Mouse (Mus musculus) MN1 (cell line): ENCODE measurements around the gene Cyb561a3.
"Not testable (repeated sequence)": the region's sequence is repeated elsewhere in the genome, so short reads cannot be mapped to it uniquely, and the experiment has no call there.

Experiments used
- DNase-seq: peaks from one replicate; pipeline ENCODE4 v3.0.0-alpha.2; 2016; ENCODE audit warnings: low spot score

The Cyb561a3 gene

DNA sequence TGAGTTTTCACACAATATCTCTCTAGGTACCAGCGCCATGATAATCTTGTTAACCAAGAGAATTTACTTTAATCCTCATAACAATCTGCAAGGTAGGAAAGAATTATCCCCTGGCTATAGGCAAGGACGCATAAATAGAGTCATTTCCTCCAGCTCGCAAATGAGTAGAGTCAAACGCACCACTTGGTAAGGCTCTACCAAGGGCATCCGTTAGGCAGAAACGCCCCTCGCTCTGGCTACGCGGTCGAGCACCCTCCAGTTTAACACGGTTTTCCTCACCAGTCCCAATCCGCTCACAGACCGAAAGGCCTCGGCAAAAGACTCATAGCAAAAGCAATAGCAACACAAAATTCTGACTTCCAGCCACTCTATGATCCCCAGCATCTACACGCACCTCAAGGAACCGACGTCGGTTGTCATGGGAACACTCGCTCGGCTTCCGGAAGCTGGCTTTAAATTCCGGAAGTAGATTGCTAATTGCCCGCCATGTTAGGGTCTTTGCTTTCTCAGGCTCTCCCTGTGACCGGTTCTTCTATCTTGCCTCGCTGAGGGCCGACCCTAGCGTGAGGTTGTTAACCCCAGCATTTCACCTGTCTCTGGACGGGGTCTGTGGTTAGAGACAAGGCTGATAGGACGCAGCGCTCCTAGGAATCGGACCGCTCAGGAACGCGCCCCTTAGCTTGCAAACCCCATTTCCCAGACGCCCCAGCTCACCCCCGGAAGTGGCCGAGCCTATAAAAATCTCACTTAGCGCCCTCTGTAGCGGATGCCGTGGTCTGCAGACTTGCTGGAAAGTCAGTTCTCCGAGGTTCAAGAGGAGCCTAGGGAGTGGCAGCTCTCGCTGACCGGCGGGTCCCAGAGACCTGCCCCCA, at the start of gene Cyb561a3, which contains the start of gene Tmem138:
Gene Cyb561a3, plus strand, starts transcription at position 483 of the 872 bp plus-strand sequence.
Gene Tmem138, minus strand, starts transcription at position 673 of the 872 bp plus-strand sequence.
- DNase-seq: peak; percentile 88

DNA sequence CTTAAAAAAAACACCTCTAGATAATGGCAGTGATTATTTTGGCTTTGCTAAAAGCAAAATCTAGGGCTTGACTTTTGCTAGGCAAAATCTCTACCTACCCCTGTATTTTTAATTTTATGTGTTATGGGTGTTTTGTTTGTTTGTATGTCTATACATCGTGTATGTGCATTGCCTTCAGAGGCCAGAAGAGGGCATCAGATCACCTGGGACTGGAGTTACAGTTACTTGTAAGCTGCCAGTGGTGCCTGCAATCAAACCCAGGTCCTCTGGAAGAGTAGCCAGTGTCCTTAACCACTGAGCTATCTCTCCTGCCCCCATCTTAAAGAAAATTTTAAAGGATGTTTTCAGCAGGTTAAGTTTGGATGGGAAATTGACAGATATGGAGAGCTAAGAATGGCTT, 46.9 kb upstream of the Cyb561a3 start:
- no peak for DNase-seq

DNA sequence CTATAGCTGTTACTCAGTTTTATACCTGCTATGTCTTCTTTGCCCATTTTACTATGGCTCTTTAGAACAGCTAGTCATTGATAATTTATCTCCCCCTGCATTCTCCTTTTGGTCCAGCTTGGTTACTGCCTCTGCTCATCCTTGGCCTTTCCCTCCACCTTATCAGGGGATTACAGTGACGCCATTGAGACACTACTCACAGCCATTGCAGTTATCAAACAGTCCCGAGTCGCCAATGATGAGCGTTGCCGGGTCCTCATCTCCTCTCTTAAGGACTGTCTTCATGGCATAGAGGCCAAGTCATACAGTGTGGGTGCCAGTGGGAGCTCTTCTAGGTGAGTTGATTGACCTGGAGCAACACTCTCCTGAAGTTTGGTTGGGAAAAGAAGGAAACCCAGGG, 37.5 kb upstream of the Cyb561a3 start:
- no peak for DNase-seq

DNA sequence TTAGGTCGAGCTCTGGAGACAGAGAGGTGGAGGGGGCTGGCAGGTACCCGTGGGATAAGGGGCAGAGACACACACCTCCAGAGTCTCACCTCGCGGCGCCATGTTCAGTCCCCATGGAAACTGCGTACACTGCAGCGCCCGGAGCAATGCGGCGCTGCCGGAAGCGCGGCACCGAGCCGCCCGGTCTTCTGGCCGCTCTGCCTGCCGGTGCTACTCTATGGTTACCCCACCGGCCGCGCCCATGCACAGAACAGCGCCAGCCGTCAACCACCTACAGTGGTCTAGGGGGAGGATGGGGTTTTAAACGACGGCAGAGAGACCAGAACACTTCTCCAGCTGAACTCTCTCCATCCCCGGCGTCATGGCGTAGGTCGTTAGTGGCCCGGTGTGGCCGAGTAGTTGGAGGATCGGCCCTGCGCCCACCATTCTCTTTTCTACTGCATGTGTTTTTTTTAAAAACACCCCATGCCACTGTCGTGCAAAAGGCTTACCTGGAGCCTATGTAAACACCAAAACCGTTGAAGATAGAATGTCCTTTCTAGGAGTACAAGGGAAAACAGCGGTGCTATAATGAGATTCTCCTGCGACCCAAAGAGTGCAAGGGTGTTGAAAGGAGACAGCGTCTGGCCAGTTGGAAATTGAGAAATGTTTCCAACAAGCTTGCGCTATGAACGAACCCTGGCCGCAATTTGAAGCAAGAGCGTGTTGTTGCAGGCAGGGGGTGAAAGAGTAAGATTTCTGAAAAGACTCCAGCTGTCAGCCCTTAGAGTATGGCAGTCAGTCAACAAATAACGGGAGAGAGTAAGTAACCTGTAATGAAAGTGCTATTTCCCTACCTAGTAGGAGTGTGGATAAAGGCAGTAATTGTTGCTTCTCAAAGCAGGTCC, 21.1 kb upstream of the Cyb561a3 start, which contains the start of gene Tmem216:
Gene Tmem216, minus strand, starts transcription at position 615 of the 887 bp plus-strand sequence.
- peak; percentile 74 for DNase-seq

DNA sequence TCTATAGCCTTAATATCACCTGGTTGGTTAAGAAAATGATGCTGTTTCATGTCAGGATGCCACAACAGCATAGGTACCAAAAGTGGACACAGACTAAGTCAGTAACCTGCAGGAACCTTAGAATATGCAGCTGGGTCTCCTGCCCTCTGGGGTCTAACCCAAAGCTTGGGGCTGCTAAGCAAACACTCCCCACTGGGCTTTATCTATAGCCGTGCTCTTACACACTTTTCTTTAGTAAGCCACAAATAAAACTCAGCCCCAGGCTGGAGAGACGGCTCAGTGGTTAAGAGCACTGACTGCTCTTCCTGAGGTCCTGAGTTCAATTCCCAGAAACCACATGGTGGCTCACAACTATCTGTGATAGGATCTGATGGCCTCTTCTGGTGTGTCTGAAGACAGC, 20.0 kb upstream of the Cyb561a3 start:
- no peak for DNase-seq

DNA sequence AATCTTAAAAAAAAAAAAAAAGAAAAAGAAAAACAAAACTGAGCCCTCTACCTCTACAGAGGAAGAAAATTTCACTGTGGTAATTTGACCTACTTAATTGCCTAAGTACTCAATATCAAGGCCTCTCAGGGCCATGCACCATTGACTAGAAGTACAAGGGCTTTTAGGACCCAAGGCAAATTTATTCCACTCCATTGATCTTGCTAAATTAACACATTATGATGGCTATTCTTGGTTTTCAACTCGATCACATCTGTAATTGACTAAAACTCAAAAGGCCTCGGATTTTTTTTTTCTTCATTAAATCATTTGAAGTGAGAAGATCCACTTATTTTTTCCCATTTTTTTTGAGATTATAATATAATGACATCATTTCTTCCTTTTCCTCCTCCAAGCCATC, 19.5 kb upstream of the Cyb561a3 start:
- DNase-seq: no peak

DNA sequence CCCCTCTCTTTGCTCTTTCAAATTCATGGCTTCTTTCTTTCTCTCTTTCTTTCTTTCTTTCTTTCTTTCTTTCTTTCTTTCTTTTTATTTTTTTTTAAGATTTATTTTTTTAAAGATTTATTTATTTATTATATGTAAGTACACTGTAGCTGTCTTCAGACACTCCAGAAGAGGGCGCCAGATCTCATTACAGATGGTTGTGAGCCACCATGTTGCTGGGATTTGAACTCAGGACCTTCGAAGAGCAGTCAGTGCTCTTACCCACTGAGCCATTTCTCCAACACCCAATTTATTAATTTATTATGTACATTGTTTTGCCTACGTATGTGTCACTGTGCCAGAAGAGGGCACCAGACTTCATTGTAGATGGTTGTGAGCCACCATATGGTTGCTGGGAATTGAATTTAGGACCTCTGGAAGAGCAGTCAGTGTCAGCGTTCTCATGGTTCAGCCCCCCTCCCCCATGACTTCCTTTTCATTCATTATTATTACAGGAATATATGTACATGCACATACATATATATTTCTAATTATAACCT, 19.1 kb upstream of the Cyb561a3 start:
- DNase-seq: not testable (repeated sequence)

DNA sequence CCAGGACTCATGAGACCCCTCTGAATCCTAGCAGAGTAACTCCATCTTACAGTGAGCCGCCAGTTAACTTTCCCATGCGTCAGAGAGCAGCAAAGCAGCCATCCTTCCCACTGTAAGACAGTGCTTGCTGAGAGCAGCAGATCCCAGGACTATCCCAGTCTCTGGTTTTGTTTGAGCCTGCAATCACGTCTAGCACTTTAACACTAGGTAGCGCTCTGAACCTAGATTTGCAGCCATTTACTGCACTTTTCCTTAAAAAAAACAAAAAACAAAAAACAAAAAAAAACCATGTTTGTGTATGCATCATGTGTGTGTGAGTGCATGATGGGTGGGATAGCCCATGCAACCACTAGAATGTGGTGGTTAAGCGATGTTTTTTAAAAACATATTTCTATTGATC, 16.9 kb upstream of the Cyb561a3 start:
- peak; percentile 58 for DNase-seq

DNA sequence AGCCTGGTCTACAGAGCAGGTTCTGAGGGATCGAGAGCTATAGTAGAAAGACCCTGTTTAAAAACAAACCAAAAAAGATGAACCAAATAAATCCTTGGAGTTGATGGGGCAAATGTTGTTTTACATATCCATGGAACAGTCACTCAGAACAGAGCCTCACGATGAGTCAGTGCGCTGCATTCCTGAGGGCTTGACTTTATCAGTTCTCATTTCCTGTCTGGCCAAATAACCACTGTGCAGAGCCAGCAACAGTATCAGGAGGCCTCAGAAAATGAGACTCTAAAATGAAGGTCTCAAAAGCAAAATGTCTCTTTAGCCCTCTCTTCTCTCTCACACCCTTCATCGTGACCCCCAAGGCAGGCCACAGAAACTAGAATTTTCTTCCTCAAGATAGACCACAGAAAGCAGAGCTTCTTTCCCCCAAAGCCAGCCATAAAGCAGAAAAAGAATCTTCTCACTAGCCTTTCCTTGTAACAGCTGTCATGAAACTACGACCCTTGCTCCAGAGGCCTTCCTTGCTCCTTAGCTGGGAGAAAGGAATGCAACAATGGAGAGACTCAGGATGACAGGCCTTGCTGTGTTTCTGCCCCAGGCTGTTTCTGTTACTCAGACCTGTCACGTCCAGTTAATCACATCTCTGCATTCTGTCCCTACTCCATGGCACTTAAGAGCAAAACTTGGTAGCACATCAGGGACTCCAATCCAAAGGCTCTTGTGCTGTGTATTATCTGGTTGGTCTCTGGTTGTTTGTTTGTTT, 15.2 kb upstream of the Cyb561a3 start:
- DNase-seq: peak; percentile 32

DNA sequence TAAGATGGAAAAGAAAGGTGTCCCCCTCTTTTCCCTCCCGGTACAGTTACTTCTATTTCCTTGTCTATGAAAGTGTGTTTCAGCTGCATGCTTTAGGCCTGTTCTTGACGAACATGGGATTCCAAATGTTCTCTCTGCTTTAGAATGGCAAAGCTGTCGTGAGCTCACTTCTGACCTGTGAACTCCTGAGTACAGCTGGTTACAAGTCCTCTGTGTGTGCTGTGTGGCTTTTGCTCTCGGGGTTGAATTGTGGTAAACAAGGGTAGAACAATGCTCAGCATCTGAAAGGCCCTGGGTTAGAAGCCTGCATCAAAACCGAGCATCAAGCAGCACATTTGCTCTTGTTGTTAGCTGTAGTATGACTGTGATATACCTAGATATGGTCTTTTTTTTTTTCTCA, 14.6 kb upstream of the Cyb561a3 start:
- DNase-seq: no peak

DNA sequence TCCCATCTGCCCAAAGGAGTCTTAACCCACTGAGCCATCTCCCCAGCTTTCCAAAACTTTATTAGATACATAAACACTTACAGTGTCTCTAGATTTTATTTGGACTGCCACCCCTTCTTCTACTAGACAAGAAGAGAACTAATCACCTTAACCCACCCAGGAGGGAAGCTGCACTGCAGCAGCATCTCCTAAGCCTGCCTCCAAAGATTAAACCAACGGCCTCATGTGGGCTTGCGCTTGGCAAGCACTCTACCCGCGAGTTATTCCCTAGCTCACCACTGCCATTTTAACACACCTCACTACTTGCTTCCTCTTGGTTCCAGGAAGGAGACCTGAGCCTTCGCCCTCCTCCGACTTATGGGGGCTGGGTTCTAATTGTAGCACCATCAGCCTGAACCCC, 12.7 kb upstream of the Cyb561a3 start:
- no peak for DNase-seq

DNA sequence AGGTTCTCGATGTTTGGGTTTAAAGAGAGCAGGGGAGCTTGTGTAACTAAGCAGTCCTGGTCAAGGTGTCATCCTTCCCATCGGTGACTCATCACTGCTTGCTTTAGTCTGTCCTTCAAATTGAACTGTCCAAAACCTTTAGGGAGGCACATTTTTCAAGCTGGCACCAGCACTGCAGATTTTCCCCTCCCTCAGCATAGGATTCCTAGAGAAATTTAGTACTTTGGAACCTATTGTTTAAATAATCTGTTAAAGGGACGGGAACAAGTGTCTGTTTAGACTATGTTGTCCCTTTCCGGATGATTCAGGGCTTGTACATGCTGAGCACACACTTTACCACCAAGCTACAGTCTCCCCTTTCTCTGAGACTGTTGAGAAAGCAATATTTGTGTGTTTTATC, 11.8 kb upstream of the Cyb561a3 start:
- no peak for DNase-seq

DNA sequence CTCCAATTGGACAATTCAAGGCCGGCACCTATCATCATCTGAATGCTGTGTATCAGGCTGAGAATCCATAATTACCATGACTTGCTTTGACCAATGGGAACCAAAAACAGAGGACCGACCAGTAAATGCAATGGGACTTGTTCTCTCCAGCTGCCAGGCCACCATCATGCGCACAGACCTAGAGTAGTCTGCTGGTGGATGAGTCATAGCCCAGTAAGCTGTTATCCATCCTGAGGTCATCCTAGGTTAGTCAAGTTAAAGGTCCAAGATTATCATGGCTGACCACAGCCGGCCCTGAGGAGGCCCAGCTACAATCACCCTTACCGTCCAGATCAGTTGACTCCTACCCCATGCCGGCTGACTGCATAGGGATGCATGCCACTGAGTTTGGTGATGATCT, 7.3 kb upstream of the Cyb561a3 start:
- no peak for DNase-seq

DNA sequence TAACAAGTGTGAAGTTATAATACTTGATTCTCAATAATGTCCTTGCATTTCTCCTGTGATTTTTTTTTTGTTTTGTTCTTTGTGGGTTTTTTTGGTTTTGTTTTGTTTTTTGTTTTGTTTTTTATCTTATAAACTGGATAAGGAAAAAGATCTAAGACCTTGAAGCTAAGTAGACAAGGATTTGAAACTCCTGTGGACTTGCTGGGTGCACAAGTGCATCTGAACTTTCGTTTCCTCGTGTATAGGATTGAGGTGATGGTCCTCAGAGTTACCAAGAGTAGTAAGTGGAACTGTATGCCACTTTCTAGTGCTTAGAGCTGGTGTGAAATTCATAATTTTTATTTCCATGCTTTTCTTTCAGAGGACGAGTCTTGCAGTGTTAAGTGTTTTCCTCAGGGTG, 3.1 kb downstream of the Cyb561a3 start:
- DNase-seq: no peak

DNA sequence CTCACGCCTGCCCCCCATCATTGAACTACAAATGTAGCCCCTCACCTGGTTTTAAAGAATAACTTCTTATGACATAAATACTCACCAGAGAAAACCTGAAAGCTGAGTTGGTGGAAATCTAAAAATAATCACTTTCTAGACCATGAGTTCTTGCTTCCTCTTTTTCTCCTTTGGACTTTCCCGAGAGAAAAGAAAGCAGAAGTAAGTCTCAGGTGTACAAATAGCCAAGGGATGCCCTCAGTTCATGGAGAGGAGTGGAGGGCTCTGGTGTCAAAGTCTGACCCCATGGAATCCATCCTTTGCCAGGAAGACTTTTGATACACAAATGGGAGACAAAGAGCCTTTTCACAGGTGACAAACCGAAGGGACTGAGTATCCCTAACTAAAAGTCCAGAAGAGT, 3.8 kb downstream of the Cyb561a3 start:
- DNase-seq: no peak

DNA sequence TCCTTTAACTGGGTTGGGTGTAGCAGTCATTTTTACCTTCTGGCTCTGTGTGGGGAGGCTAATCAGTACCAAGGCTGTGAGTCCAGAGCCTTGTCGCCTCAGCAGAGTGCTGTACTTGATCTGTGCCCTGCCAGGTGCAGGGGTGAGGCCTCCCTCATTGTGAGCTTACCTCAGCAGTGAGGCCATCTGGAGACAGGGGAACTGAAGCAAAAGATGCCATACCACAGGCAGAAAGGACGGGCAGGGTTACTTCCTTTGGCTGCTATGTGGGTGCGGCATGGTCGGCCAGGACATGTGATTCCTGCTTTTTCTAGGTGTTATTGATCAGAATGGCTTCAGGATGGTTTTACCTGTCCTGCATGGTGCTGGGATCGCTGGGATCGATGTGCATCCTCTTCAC, 5.0 kb downstream of the Cyb561a3 start:
- DNase-seq: no peak

DNA sequence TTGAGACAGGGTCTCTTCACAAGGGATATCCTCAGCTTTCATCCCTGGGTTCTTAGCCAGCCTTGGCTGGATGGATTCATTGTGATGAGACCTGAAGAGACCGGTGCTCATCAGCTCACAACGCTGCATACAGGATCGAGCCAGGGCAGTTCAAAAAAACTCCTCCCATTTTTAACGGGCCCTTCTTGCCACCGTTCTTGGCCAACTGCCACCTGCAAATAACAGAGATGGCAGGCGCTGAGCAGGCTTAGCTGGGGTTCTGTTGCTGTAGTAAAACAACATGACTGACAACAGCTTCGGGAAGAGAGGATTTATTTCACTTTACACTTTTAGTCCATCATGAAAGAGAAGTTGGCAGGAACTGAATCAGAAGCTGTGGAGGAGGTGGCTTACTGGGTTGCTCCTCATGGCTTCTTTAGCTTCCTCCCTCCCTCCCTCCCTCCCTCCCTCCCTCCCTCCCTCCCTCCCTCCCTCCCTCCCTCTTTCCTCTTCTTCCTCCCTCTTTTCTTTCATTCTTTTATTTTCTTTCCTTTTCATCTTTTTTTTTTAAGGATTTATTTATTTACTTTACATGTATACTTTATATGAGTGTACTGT, 6.7 kb downstream of the Cyb561a3 start:
- DNase-seq: no peak

DNA sequence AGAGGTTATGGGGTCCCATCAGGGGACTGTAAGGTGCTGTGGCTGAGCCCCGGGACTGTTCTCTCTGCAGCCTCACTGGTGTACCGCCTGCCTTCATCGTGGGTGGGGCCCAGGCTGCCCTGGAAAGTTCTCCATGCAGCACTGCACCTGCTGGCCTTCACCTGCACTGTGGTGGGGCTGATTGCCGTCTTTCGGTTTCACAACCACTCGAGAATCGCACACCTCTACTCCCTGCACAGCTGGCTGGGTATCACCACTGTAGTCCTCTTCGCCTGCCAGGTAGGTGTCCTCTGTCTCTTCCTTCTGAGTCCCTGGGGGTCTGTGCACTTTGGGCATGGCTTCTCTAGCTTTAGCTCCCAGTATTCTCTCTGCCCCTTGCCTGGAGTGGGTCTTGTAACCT, 8.1 kb downstream of the Cyb561a3 start:
- DNase-seq: no peak

DNA sequence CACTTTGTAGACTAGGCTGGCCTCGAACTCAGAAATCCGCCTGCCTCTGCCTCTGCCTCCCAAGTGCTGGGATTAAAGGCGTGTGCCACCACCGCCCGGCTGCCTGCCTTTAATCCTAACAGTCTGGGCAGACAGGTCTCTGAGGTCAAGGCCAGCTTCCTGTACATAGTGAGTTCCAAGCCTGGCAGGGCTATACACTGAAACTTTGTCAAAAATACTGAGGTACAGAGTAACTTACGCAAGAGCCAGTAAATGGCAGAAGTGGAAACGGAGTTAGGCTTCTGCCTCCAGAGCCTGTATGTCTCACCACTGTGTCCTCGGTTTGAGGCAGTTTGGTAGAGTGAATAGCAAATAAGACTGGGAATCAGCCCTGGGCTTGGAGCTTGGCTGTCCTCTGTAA, 10.3 kb downstream of the Cyb561a3 start:
- DNase-seq: no peak

DNA sequence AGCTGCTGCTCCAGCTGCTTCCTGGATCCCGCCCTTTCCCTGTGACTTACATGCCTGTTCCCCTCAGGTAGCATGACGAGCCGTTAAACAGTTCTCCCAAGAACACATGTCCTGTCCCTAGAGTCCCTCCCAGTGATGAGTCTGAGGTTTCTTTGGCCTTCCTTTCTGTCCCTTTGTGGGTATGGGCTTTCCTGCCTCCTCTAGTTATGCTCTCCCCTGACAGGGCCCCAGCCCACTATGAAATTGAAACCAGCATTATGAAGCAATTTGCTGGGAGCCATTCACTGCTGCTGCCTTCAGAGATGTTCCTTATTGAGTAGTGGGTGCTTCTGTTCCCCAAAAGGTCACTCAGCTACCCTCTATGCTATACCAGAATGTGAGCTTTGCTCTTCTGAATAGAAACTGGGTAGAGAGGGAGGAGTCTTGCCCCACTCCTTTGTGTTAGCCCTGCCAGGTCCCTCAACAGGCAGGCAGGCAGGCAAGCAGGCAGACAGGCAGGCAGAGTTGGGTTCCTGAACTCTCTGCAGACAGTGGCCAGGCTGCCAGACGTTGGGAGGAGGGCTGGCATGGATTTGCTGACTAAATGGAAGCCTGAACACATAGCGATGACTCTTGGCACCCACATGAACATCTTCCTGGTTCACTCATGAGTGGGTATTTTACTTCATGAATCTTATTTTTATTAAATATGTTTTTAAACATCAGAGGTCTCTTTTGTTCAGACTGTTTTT, 12.3 kb downstream of the Cyb561a3 start:
- no peak for DNase-seq

DNA sequence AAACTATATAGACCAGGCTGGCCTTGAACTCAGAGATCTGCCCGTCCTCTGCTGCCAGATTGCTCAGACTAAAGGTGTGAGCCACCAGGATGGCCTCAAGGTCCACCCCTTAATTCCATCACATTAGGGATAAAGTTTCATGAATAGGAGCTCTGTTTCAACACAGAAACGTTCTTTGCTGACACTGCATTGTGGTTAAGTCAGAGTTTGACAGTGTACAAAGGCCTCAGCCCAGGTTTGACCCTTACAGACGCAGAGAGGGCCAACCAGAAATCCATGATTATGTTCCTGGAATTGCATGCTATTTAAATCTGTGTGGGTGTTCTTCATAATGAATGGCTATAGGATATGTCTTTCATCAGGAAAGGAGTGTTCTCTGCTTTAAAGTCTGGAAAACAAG, 13.3 kb downstream of the Cyb561a3 start:
- DNase-seq: no peak
